Mouse (Mus musculus) cortical plate, adult 2 months (tissue): ENCODE measurements at regions not wholly inside any gene's neighbourhood (a gene's known extent, or its start where the extent isn't known, plus 50 kb on each side); places are given as distances from the start of the nearest gene placed in this dataset.

Experiments
- H3K27ac ChIP-seq: fragments of 200-500 bp; 2 replicates; pipeline ENCODE4 v1.5.1; 2012; ENCODE audit warnings: low read length, control low read depth, inconsistent platforms; ENCODE audit not compliant: insufficient read depth
- H3K4me1 ChIP-seq: fragments of 200-500 bp; 2 replicates; pipeline ENCODE4 v1.6.1; 2011; ENCODE audit warnings: low read length; ENCODE audit not compliant: control insufficient read depth, insufficient read depth
- H3K4me3 ChIP-seq: fragments of 200-500 bp; 2 replicates; pipeline ENCODE4 v1.5.1; 2011; ENCODE audit warnings: mild to moderate bottlenecking, low read length, control low read depth; ENCODE audit not compliant: insufficient read depth
- CTCF ChIP-seq: fragments of 200-500 bp; IDR thresholded peaks from 2 replicates; pipeline ENCODE4 v1.5.1; 2011; ENCODE audit warnings: mild to moderate bottlenecking, control low read depth, low read length; ENCODE audit not compliant: insufficient read depth; ENCODE audit errors: extremely low read depth
- POLR2A ChIP-seq: fragments of 200-500 bp; IDR thresholded peaks from 2 replicates; pipeline ENCODE4 v1.6.1; 2011; ENCODE audit warnings: mild to moderate bottlenecking, low read length, control low read depth; ENCODE audit not compliant: insufficient read depth; ENCODE audit errors: extremely low read depth

- H3K4me1 ChIP-seq, result no peaks in the 10 kb centered on the region
- no peak overlapping the region for H3K27ac ChIP-seq
- no peak overlapping the region for H3K4me3 ChIP-seq
- TF ChIP-seq CTCF (no peak), POLR2A (no peak)
Measured at GRCm38 (mm10) chr10:96761601-96762000, 144.8 kb downstream of the Btg1 start.

- H3K27ac ChIP-seq, result no peak overlapping the region
- TF ChIP-seq POLR2A, result no peak
- no peak overlapping the region for H3K4me3 ChIP-seq
- no peaks in the 10 kb centered on the region for H3K4me1 ChIP-seq
Measured at GRCm38 (mm10) chr10:96765626-96766025, 148.8 kb downstream of the Btg1 start.

GRCm38 (mm10) chr10:96778220-96778619 is 161.4 kb downstream of the Btg1 start:
- H3K27ac ChIP-seq, result no peak overlapping the region
- no peaks in the 10 kb centered on the region for H3K4me1 ChIP-seq
- no peak overlapping the region for H3K4me3 ChIP-seq
- TF ChIP-seq POLR2A (no peak), CTCF (no peak)

- no peak overlapping the region for H3K27ac ChIP-seq
- TF ChIP-seq POLR2A (no peak), CTCF (no peak)
- H3K4me3 ChIP-seq, result no peak overlapping the region
Measured at GRCm38 (mm10) chr10:96783966-96784365, 167.2 kb downstream of the Btg1 start.

GRCm38 (mm10) chr10:96786903-96787571 is 170.2 kb downstream of the Btg1 start:
- no peak overlapping the region for H3K27ac ChIP-seq
- TF ChIP-seq CTCF (no peak), POLR2A (no peak)

More at GRCm38 (mm10) chr10:96783966-96784365, 167.2 kb downstream of the Btg1 start:
- no peaks in the 10 kb centered on the region for H3K4me1 ChIP-seq

GRCm38 (mm10) chr10:96787572-96787946 is 170.8 kb downstream of the Btg1 start:
- no peak overlapping the region for H3K27ac ChIP-seq
- no peaks in the 10 kb centered on the region for H3K4me1 ChIP-seq
- H3K4me3 ChIP-seq, result no peak overlapping the region
- TF ChIP-seq POLR2A, result no peak
- no peak for TF ChIP-seq CTCF

More at GRCm38 (mm10) chr10:96786903-96787571, 170.2 kb downstream of the Btg1 start:
- Histone ChIP-seq H3K4me3 (no peak overlapping the region), H3K4me1 (no peaks in the 10 kb centered on the region)

GRCm38 (mm10) chr10:96788352-96789016 is 171.7 kb downstream of the Btg1 start:
- Histone ChIP-seq H3K4me1 (no peaks in the 10 kb centered on the region), H3K27ac (no peak overlapping the region), H3K4me3 (no peak overlapping the region)
- TF ChIP-seq POLR2A (no peak), CTCF (no peak)

GRCm38 (mm10) chr10:96797116-96797515 is 180.3 kb downstream of the Btg1 start:
- H3K4me3 ChIP-seq, result no peak overlapping the region
- no peak overlapping the region for H3K27ac ChIP-seq
- H3K4me1 ChIP-seq, result no peaks in the 10 kb centered on the region
- TF ChIP-seq CTCF (no peak), POLR2A (no peak)

- TF ChIP-seq CTCF (no peak), POLR2A (no peak)
- Histone ChIP-seq H3K4me3 (no peak overlapping the region), H3K4me1 (no peaks in the 10 kb centered on the region), H3K27ac (no peak overlapping the region)
Measured at GRCm38 (mm10) chr10:96800801-96801200, 184.0 kb downstream of the Btg1 start.
